Mouse (Mus musculus) inflammation-experienced regulatory T-cells, adult 16 weeks (primary cell): Measurements from ENCODE around the gene Olfr218. TPM values are rescaled to one million over a fixed set of nuclear protein-coding genes. Genes with fewer than 3 reads are reported as not detected.

Experiments
- polyA plus RNA-seq: library from polyadenylated mRNA; unstranded; fragments of 100-300 nt; shearing (Covaris generic); gene quantifications from one replicate; pipeline ENCODE4 v1.2.1, GENCODE M21; 2017

The Olfr218 gene
- polyA plus RNA-seq, result not detected

GRCm38 (mm10) chr1:173197508-173197907 is at the start of gene Olfr218:
Gene Olfr218, plus strand, starts transcription at chr1:173197808.

GRCm38 (mm10) chr1:173190540-173190939 is 7.1 kb upstream of the Olfr218 start, which contains the start of gene Olfr1406:
Gene Olfr1406, minus strand, starts transcription at chr1:173190640.

DNA sequence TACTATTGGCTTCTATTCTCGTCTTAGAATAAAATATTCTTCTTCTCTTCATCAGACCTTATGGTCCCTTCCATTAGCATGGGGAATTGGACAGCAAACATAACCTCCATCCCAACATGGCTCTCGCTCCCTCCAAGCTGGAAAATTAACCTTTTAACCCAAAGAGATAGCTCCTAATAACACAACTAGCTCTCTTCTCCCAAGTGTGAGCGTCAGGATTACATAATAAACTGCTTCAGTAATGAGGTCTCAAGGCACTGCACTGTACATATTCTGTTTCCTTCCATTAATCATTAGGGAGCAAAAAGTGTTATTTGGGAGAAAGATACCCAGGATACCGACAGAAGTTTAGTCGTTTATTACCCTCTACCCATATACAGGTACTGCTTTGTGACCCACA is 14.5 kb downstream of the Olfr218 start, which contains the start of gene Olfr1404:
Gene Olfr1404 (plus strand): TSS at position 301 of the 400 bp plus-strand sequence.

GRCm38 (mm10) chr1:173227081-173227480 is 29.5 kb downstream of the Olfr218 start, which contains the start of gene Fcer1a:
Gene Fcer1a, minus strand, starts transcription at chr1:173227214.

Other genes starting within 250 kb of the Olfr218 start
- gene Olfr16, start 247.4 kb upstream of the Olfr218 start, polyA plus RNA-seq, result not detected
- not detected for gene Olfr1408, start 60.4 kb upstream of the Olfr218 start, polyA plus RNA-seq
- gene Olfr1406, start 7.2 kb upstream of the Olfr218 start, polyA plus RNA-seq, result 0.18 TPM
- not detected for gene Olfr1404, start 14.6 kb downstream of the Olfr218 start, polyA plus RNA-seq
- gene Fcer1a, start 29.4 kb downstream of the Olfr218 start, polyA plus RNA-seq, result not detected
- not detected for gene Olfr418, start 68.2 kb downstream of the Olfr218 start, polyA plus RNA-seq
- not detected for gene Mptx2, start 80.0 kb downstream of the Olfr218 start, polyA plus RNA-seq
- gene Ackr1, start 135.9 kb downstream of the Olfr218 start, polyA plus RNA-seq, result not detected
- gene Aim2, start 153.1 kb downstream of the Olfr218 start, polyA plus RNA-seq, result 83.0 TPM
- not detected for gene Cadm3, start 169.9 kb downstream of the Olfr218 start, polyA plus RNA-seq